Mouse (Mus musculus) ES-Bruce4 (cell line): ENCODE data around the gene Slc22a2. TPM values are rescaled to one million over a fixed set of nuclear protein-coding genes. Genes with fewer than 3 reads are reported as not detected.

Experiments
- H3K27ac ChIP-seq: 2 replicates; pipeline ENCODE4 v1.5.1; 2012; ENCODE audit warnings: low read length, inconsistent platforms; ENCODE audit not compliant: insufficient read depth
- H3K27me3 ChIP-seq: 2 replicates; pipeline ENCODE4 v1.6.1; 2012; ENCODE audit warnings: mild to moderate bottlenecking, low read length, inconsistent platforms; ENCODE audit not compliant: control insufficient read depth, poor library complexity, insufficient read depth, severe bottlenecking
- H3K36me3 ChIP-seq: 2 replicates; pipeline ENCODE4 v1.6.1; 2012; ENCODE audit warnings: inconsistent platforms, mild to moderate bottlenecking, low read length, moderate library complexity; ENCODE audit not compliant: control insufficient read depth, poor library complexity, insufficient read depth, severe bottlenecking
- H3K4me1 ChIP-seq: one replicate; pipeline ENCODE4 v1.8.1; 2011; ENCODE audit warnings: low read length; ENCODE audit not compliant: control insufficient read depth, insufficient read depth
- H3K4me3 ChIP-seq: 2 replicates; pipeline ENCODE4 v1.5.1; 2011; ENCODE audit warnings: low read depth, mild to moderate bottlenecking, low read length
- H3K9ac ChIP-seq: 2 replicates; pipeline ENCODE4 v1.6.1; 2012; ENCODE audit warnings: low read depth, mild to moderate bottlenecking, inconsistent platforms; ENCODE audit not compliant: poor library complexity, severe bottlenecking
- H3K9me3 ChIP-seq: replicated peaks from 2 replicates; pipeline ENCODE4 v1.6.1; 2012; ENCODE audit warnings: mild to moderate bottlenecking, low read length, inconsistent platforms; ENCODE audit not compliant: control insufficient read depth, poor library complexity, insufficient read depth, severe bottlenecking
- CTCF ChIP-seq: IDR thresholded peaks from one replicate; pipeline ENCODE4 v1.8.1; 2011; ENCODE audit warnings: low read depth, low read length
- EP300 ChIP-seq: IDR thresholded peaks from 2 replicates; pipeline ENCODE4 v1.6.1; 2011; ENCODE audit warnings: low read depth, low read length; ENCODE audit not compliant: insufficient read depth
- POLR2A ChIP-seq: IDR thresholded peaks from one replicate; pipeline ENCODE4 v1.8.1; 2011; ENCODE audit warnings: low read length; ENCODE audit not compliant: insufficient read depth
- polyA plus RNA-seq: library from polyadenylated mRNA; stranded (reverse); fragments of >200 nt; gene quantifications from 2 replicates; pipeline ENCODE4 v1.2.4, GENCODE M21; 2011; ENCODE audit warnings: low read depth; ENCODE audit not compliant: missing spikeins, insufficient read depth, insufficient read length

Gene Slc22a2
- polyA plus RNA-seq, 1 experiment: not detected

- Histone ChIP-seq H3K9ac (no peak overlapping the region), H3K36me3 (no peaks in the 10 kb centered on the region), H3K27me3 (no peaks in the 10 kb centered on the region), H3K9me3 (no peaks in the 10 kb centered on the region; the same call in none of the 2 replicates), H3K4me3 (no peak overlapping the region), H3K27ac (no peak overlapping the region), H3K4me1 (no peaks in the 10 kb centered on the region)
- TF ChIP-seq POLR2A: no peak
- TF ChIP-seq CTCF: no peak
- no peak for TF ChIP-seq EP300
Observed at GRCm38 (mm10) chr17:12590911-12591625, 7.1 kb downstream of the Slc22a2 start.

GRCm38 (mm10) chr17:12595846-12596515 lies 12.0 kb downstream of the Slc22a2 start:
- no peak overlapping the region for H3K27ac ChIP-seq
- no peaks in the 10 kb centered on the region for H3K36me3 ChIP-seq
- H3K9me3 ChIP-seq: peaks cover 3% of the 10 kb centered on the region
- H3K27me3 ChIP-seq: no peaks in the 10 kb centered on the region
- H3K4me1 ChIP-seq: no peaks in the 10 kb centered on the region
- H3K4me3 ChIP-seq: no peak overlapping the region
- no peak overlapping the region for H3K9ac ChIP-seq
- no peak for TF ChIP-seq CTCF
- no peak for TF ChIP-seq POLR2A
- TF ChIP-seq EP300: no peak

- H3K4me3 ChIP-seq: no peak overlapping the region
- H3K27ac ChIP-seq: no peak overlapping the region
- no peaks in the 10 kb centered on the region for H3K27me3 ChIP-seq
- H3K9me3 ChIP-seq: peaks cover 2% of the 10 kb centered on the region
- TF ChIP-seq POLR2A: no peak
- TF ChIP-seq EP300: no peak
- no peak for TF ChIP-seq CTCF
- no peak overlapping the region for H3K9ac ChIP-seq
- H3K36me3 ChIP-seq: no peaks in the 10 kb centered on the region
- H3K4me1 ChIP-seq: no peaks in the 10 kb centered on the region
Observed at GRCm38 (mm10) chr17:12606634-12607033, 22.7 kb downstream of the Slc22a2 start.

GRCm38 (mm10) chr17:12607202-12607601 lies 23.3 kb downstream of the Slc22a2 start:
- H3K4me3 ChIP-seq: no peak overlapping the region
- peaks cover 2% of the 10 kb centered on the region for H3K9me3 ChIP-seq
- H3K27me3 ChIP-seq: no peaks in the 10 kb centered on the region
- H3K9ac ChIP-seq: no peak overlapping the region
- H3K36me3 ChIP-seq: no peaks in the 10 kb centered on the region
- H3K27ac ChIP-seq: no peak overlapping the region
- H3K4me1 ChIP-seq: no peaks in the 10 kb centered on the region
- TF ChIP-seq POLR2A: no peak
- no peak for TF ChIP-seq EP300
- TF ChIP-seq CTCF: no peak

- Histone ChIP-seq H3K27me3 (no peaks in the 10 kb centered on the region), H3K9me3 (no peaks in the 10 kb centered on the region), H3K9ac (no peak overlapping the region), H3K36me3 (no peaks in the 10 kb centered on the region), H3K27ac (no peak overlapping the region), H3K4me3 (no peak overlapping the region), H3K4me1 (no peaks in the 10 kb centered on the region)
- no peak for TF ChIP-seq CTCF
- TF ChIP-seq POLR2A: no peak
- no peak for TF ChIP-seq EP300
Observed at GRCm38 (mm10) chr17:12614511-12615385, 30.8 kb downstream of the Slc22a2 start.
